ENCODE assay signal across 23 mouse cellular contexts in the genomic region with DNA sequence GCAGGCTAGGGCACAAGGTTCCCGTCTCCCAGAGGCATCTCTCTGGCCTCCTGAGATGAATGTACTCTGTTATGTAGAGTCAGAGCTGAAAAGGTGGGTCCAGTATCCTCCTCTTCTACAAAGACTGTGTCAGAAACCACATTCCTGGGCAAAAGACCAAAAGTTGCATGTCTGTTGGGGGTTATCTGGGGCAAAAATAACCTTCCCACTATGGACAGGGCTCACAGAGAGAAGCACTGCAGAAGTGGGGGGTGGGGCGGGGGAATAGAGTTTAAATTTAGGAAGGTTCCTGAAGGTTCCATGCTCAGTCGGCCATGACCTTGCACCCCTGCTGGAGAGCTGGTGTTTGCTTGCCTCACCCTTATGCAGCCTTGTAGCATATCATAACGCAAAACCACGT.
A peak's percentile ranks its signal among the peaks of the same experiment; 100 is the strongest.
DNase-seq lines count a peak whose midpoint lies in the region; ATAC-seq and TF ChIP-seq lines count a peak whose summit lies in the region.
"Had no signal": no experiment of that assay in that cellular context is flagged by ENCODE, and none has a peak within 500 bp of the region (broad histone marks: within the 10 kb centered on the region; RNA-seq: fewer than 3 reads in every experiment).

No protein-coding gene starts in this region.

- ATAC-seq in kidney, embryonic 16.5 days (ENCODE audit: low FRiP score, low TSS enrichment), result no peak
- ATAC-seq: forebrain, embryonic 16.5 days; hindbrain, embryonic 16.5 days; intestine, embryonic 16.5 days; liver, embryonic 12.5 days; midbrain, embryonic 16.5 days had no signal

- DNase-seq in heart, adult 2 months, result no peak
- no peak for DNase-seq in heart, adult 8-10 months (ENCODE audit: low spot score)
- no peak for DNase-seq in kidney, adult 9 months
- DNase-seq in MEL (ENCODE audit: low read depth, low spot score), result peak; percentile 46
- DNase-seq in yolk sac, embryonic 10.5 days (ENCODE audit: low spot score), result no peak
- DNase-seq: B cell, adult 2 months; cerebellum, adult 11 months; cerebellum, postnatal 10 days; gastrocnemius, postnatal 25 days; right cerebral cortex, postnatal 14 days; spleen, adult 18-20 months; thymus, postnatal 25 days had no signal

- no peak overlapping the region for H3K4me2 ChIP-seq in kidney, embryonic 16.5 days (replicated peaks; ENCODE audit: low read depth, low read length)
- H3K4me2 ChIP-seq: embryonic facial prominence, embryonic 13.5 days; heart, embryonic 13.5 days; liver, embryonic 12.5 days; lung, embryonic 15.5 days; neural tube, embryonic 15.5 days had no signal

- WGBS in heart, adult 2 months, result 34% methylated on average over 5 of the region's 5 CpGs
- WGBS in kidney, embryonic 16.5 days, result 62% methylated on average over 5 of the region's 5 CpGs
- 13% methylated on average over 4 of the region's 5 CpGs for WGBS in macrophage (ENCODE audit: missing documents)

- no peak for TF ChIP-seq POLR2A in heart, adult 2 months (IDR thresholded peaks at IDR 0.05; ENCODE audit: insufficient read depth, low read depth, low read length)
- TF ChIP-seq POLR2A in MEL (IDR thresholded peaks at IDR 0.05; ENCODE audit: control insufficient read depth in 1 of 2, insufficient read depth in 1 of 2, low read depth in 1 of 2, low read length in 2 of 2, poor library complexity in 1 of 2), result no peak

- peak overlapping the region; percentile 31 for H3K27ac ChIP-seq in heart, adult 2 months
- H3K27ac ChIP-seq in kidney, embryonic 16.5 days (ENCODE audit: low read length), result 0 out of 2 replicates have a peak overlapping the region, but pooled peaks have one; percentile 28
- H3K27ac ChIP-seq in MEL (ENCODE audit: control insufficient read depth, low read depth, low read length), result no peak overlapping the region
- peak overlapping the region; percentile 73 for H3K27ac ChIP-seq in macrophage
- H3K27ac ChIP-seq: embryonic facial prominence, embryonic 13.5 days; heart, embryonic 13.5 days; liver, embryonic 12.5 days; lung, embryonic 15.5 days; neural tube, embryonic 15.5 days had no signal

- TF ChIP-seq RAD21 in MEL (IDR thresholded peaks at IDR 0.05; ENCODE audit: low read depth, low read length), result no peak

- intact Hi-C loops in heart, adult 2 months (cut with DNase I), result loop anchor here (2.0 to 5.0 kb wide), 2 partner anchors 74 to 167 kb away; a partner anchor contains a TSS

- H3K9ac ChIP-seq in heart, adult 2 months (ENCODE audit: low read depth, low read length), result no peak overlapping the region; the same call in 1 of the 2 replicates
- H3K9ac ChIP-seq in kidney, embryonic 16.5 days (replicated peaks; ENCODE audit: low read length), result no peak overlapping the region
- no peak overlapping the region for H3K9ac ChIP-seq in MEL (ENCODE audit: control insufficient read depth, low read depth, low read length, poor library complexity, severe bottlenecking)
- H3K9ac ChIP-seq: embryonic facial prominence, embryonic 13.5 days; heart, embryonic 13.5 days; liver, embryonic 12.5 days; lung, embryonic 15.5 days; neural tube, embryonic 15.5 days had no signal

- peaks cover 13% of the 10 kb centered on the region for H3K4me1 ChIP-seq in heart, adult 2 months (ENCODE audit: control insufficient read depth, insufficient read depth, low read length)
- H3K4me1 ChIP-seq in kidney, embryonic 16.5 days (ENCODE audit: insufficient read depth, low read length), result peaks cover 11% of the 10 kb centered on the region
- H3K4me1 ChIP-seq in MEL (ENCODE audit: control insufficient read depth in 1 of 2, insufficient read depth in 2 of 2, low read length in 2 of 2), result peaks cover 0 to 7% of the 10 kb centered on the region in 2 experiments; a peak in 2 of 4 replicates

- no peaks in the 10 kb centered on the region for H3K27me3 ChIP-seq in heart, adult 2 months (ENCODE audit: control insufficient read depth, insufficient read depth, low read length)
- H3K27me3 ChIP-seq in kidney, embryonic 16.5 days (ENCODE audit: insufficient read depth, low read length), result no peaks in the 10 kb centered on the region
- H3K27me3 ChIP-seq in MEL (ENCODE audit: control insufficient read depth in 1 of 2, insufficient read depth in 2 of 2, low read length in 2 of 2), result no peaks in the 10 kb centered on the region
- H3K27me3 ChIP-seq: embryonic facial prominence, embryonic 13.5 days; heart, embryonic 13.5 days; liver, embryonic 12.5 days; lung, embryonic 15.5 days; neural tube, embryonic 15.5 days had no signal

- no peak for TF ChIP-seq EP300 in heart, adult 2 months (IDR thresholded peaks at IDR 0.05; ENCODE audit: insufficient read depth, low read depth, low read length)
- TF ChIP-seq EP300 in MEL (IDR thresholded peaks at IDR 0.05; ENCODE audit: low read depth in 1 of 2, low read length in 2 of 2), result peak; percentile 34 to 41; a peak in 2 of 4 replicates

- no peak overlapping the region for H3K4me3 ChIP-seq in heart, adult 2 months
- no peak overlapping the region for H3K4me3 ChIP-seq in kidney, embryonic 16.5 days (ENCODE audit: low read length)
- no peak overlapping the region for H3K4me3 ChIP-seq in MEL (ENCODE audit: control insufficient read depth in 1 of 2, insufficient read depth in 1 of 2, low read depth in 2 of 2, low read length in 2 of 2)
- H3K4me3 ChIP-seq in macrophage (ENCODE audit: inconsistent target), result no peak overlapping the region
- H3K4me3 ChIP-seq: embryonic facial prominence, embryonic 13.5 days; heart, embryonic 13.5 days; liver, embryonic 12.5 days; lung, embryonic 15.5 days; neural tube, embryonic 15.5 days had no signal

- H3K9me3 ChIP-seq in kidney, embryonic 16.5 days (ENCODE audit: low read length), result no peaks in the 10 kb centered on the region
- no peaks in the 10 kb centered on the region for H3K9me3 ChIP-seq in MEL (replicated peaks; ENCODE audit: insufficient read depth, low read length)
- H3K9me3 ChIP-seq: embryonic facial prominence, embryonic 13.5 days; heart, embryonic 13.5 days; liver, embryonic 12.5 days; lung, embryonic 15.5 days; neural tube, embryonic 15.5 days had no signal

- TF ChIP-seq CTCF in heart, adult 2 months (IDR thresholded peaks at IDR 0.05), result no peak
- no peak for TF ChIP-seq CTCF in MEL (IDR thresholded peaks at IDR 0.05 in 2 of 3, conservative IDR thresholded peaks at IDR 0.05 in 1 of 3; ENCODE audit: control insufficient read depth in 1 of 3, insufficient read depth in 1 of 3, low read depth in 2 of 3, low read length in 3 of 3, poor library complexity in 1 of 3, severe bottlenecking in 1 of 3)

- H3K79me2 ChIP-seq in heart, adult 2 months (replicated peaks; ENCODE audit: control insufficient read depth, insufficient read depth, low read length), result no peaks in the 10 kb centered on the region
- H3K79me2 ChIP-seq in MEL (ENCODE audit: control insufficient read depth, insufficient read depth, low read length, poor library complexity), result no peaks in the 10 kb centered on the region
- no peaks in the 10 kb centered on the region for H3K79me2 ChIP-seq in macrophage (ENCODE audit: inconsistent target)

- H3K36me3 ChIP-seq in heart, adult 2 months (ENCODE audit: control insufficient read depth, insufficient read depth, low read length), result peaks cover 8% of the 10 kb centered on the region; the same call in 1 of the 2 replicates
- H3K36me3 ChIP-seq in kidney, embryonic 16.5 days (ENCODE audit: insufficient read depth, low read length), result no peaks in the 10 kb centered on the region
- H3K36me3 ChIP-seq in MEL (ENCODE audit: control insufficient read depth in 1 of 2, insufficient read depth in 2 of 2, low read length in 2 of 2), result peaks cover 0 to 6% of the 10 kb centered on the region in 2 experiments; a peak in 2 of 4 replicates
- no peaks in the 10 kb centered on the region for H3K36me3 ChIP-seq in macrophage (ENCODE audit: inconsistent target)
- H3K36me3 ChIP-seq: embryonic facial prominence, embryonic 13.5 days; heart, embryonic 13.5 days; liver, embryonic 12.5 days; lung, embryonic 15.5 days; neural tube, embryonic 15.5 days had no signal

TF ChIP-seq in MEL, 35 proteins besides CTCF, POLR2A, EP300 and RAD21:
- TF ChIP-seq SIN3A (IDR thresholded peaks at IDR 0.05; ENCODE audit: low read length), result no peak
- 0 out of 2 replicates have a peak, but pooled peaks have one; percentile 4 for TF ChIP-seq SMC3 (IDR thresholded peaks at IDR 0.05; ENCODE audit: low read depth, low read length)
- 0 out of 2 replicates have a peak, but pooled peaks have one; percentile 15 for TF ChIP-seq ETS1 (IDR thresholded peaks at IDR 0.05; ENCODE audit: low read depth, low read length)
- TF ChIP-seq ELF1 (IDR thresholded peaks at IDR 0.05; ENCODE audit: low read depth, low read length), result no peak
- TF ChIP-seq MEF2A (IDR thresholded peaks at IDR 0.05; ENCODE audit: extremely low read depth, insufficient replicate concordance, low read depth, low read length, poor library complexity, severe bottlenecking), result 0 out of 2 replicates have a peak, but pooled peaks have one; percentile 50
TF ChIP-seq in MEL: peak in this region for 3.
